Mouse (Mus musculus): ENCODE results near the gene Vash1. TPM values are rescaled to one million over a fixed set of nuclear protein-coding genes. Genes with fewer than 3 reads are reported as not detected.

The Vash1 gene
- total RNA-seq (2017), result not detected in 3 replicates

DNA sequence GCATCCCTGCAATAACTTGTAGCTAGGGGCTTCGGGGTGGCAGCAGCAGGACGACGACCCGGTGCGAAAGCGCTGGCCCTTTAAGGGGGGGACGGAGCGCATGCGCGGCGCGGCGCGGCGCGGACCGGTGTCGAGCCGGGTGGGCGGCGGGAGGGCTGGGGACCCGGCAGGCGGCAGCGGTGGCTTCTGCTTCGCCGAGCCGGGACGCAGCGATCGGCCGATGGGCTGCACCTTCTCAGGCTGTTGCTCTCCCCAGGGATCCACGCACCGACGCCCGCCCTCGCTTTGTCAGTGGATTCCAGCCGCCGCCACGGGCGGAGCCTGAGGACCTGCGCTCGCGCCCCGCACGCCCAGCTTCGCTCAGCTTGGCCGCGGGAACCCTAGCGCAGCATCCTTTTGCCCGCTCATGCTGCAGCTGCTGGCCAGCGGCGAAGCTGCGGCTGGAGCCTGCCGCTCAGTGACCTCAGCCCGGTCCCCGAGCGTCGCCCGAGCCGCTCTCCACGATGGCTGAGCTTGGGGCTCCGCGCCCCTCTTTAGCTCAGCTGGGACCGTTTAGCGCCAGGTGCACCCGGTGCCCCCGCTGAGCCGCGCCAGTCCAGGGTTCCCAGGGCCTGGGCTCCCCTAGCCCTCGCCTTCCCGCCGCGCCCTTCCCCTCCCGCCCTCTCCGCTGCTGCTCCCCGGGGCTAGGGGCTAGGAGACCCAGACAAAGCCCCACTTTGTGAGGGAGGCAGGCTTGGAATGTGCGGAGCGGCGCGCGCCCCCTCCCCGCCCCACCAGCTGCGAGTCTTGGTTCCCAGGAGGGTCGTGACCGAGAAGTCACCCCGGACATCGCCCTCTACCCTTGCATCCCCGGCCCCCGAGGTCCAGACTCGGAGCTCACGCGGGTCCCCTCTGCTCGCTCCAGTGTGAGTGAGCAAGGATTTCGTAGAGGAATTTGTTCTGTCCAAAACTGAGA is at the start of gene Vash1:
TSS of gene Vash1 (plus strand) at position 110 of the 955 bp plus-strand sequence.
- ATAC-seq (replicated peaks; ENCODE audit: insufficient number of reproducible peaks, low FRiP score, low TSS enrichment, poor library complexity, severe bottlenecking), result no peak

GRCm38 (mm10) chr12:86628783-86629172 is 49.7 kb upstream of the Vash1 start:
- ATAC-seq (replicated peaks; ENCODE audit: insufficient number of reproducible peaks, low FRiP score, low TSS enrichment, poor library complexity, severe bottlenecking), result no peak

GRCm38 (mm10) chr12:86641763-86642162 is 36.7 kb upstream of the Vash1 start:
- no peak for ATAC-seq (replicated peaks; ENCODE audit: insufficient number of reproducible peaks, low FRiP score, low TSS enrichment, poor library complexity, severe bottlenecking)

DNA sequence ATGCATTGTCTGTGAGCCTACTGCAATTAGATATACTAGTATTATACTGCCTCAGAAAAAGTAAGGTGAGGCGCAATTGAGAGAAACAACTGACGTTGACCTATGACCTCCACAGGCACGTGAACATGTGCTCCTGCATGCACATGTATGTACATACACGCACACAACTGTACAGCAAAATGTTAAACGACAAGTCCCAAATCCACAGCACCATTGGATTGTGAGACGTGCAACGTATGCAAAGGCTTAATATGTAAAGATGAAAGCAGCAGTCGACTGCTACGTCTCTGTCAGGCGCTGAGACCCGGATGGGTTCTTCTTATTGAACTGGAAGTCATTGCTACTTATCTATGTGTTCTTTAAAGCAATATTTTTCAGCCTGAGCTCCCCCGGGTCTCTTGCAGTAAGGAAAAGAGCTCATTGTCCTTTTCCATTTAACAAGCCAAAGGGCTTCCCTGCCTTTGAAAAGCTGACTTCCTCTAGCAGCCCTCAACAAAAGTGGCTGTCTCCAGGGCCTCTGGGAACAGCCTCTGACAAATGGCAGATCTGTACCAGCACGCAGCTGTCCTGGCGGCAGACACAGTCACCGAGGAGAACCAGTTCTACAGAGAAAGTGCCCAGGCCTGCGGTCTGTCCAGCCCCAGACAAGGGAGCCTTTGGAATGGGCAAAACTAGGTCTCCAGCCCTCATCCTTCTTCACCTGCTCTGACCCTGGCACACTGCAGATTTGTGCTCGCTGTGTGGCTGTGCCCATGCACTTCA is 33.8 kb upstream of the Vash1 start:
- ATAC-seq (replicated peaks; ENCODE audit: insufficient number of reproducible peaks, low FRiP score, low TSS enrichment, poor library complexity, severe bottlenecking), result no peak

DNA sequence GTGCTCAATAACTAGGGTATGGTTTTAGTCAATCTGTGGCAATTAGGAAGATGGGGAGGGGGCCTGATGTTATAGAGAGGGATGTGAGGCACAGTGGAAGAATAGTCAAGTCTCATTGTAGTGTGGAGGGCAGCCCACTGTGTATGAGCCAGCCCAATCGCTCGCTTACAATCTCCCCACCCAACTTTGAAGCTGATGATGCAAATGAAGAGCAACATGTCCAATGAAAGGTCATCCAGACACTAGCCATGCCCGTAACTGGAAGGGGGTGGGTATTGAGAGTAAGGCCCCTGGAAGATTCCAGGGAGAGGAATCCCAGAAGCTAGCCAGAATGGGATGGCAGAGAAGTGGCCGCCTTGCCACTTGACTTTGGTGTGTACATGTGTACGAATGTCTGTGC is 33.0 kb upstream of the Vash1 start:
- no peak for ATAC-seq (replicated peaks; ENCODE audit: insufficient number of reproducible peaks, low FRiP score, low TSS enrichment, poor library complexity, severe bottlenecking)

- ATAC-seq (replicated peaks; ENCODE audit: insufficient number of reproducible peaks, low FRiP score, low TSS enrichment, poor library complexity, severe bottlenecking), result no peak
Measured at GRCm38 (mm10) chr12:86646831-86647230, 31.7 kb upstream of the Vash1 start.

DNA sequence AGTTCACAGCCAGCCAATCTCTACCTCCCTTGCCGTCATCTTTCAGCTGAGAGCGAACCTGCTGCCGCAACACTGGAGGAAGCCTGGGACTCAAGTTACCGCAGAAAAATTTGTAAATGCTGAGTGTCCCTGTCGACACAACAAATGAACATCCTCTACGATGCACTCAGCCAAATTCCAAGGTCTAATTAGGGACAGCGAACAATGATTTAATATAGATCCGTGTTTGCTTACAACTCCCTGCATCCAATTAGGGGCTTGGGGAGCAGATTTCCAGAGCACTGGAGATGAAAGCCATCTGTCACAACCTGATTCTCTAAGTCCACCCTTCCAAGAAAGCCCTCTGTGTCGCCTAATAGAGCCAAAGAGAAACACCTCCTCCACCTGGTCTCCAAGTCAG is 31.2 kb upstream of the Vash1 start:
- ATAC-seq (replicated peaks; ENCODE audit: insufficient number of reproducible peaks, low FRiP score, low TSS enrichment, poor library complexity, severe bottlenecking), result no peak

DNA sequence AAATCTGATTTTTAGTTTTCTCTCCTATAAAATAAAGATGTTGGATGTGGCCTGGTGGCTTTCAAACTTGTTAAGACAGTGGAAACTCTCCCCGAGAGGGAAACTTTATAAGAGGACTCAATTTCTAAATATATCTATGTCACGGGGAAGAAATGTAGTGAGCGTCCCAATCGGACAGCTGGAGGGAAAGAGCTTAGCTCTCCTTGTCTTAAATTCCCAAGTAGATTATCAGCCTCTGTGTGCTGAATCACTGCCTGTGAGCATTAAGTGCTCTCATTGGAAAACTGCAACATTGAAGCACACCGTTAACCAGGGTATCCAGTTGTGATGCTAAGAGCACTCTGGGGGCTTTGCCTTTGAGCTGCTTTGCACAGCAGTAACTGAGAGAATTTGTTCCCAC is 30.8 kb upstream of the Vash1 start:
- no peak for ATAC-seq (replicated peaks; ENCODE audit: insufficient number of reproducible peaks, low FRiP score, low TSS enrichment, poor library complexity, severe bottlenecking)

GRCm38 (mm10) chr12:86648489-86648888 is 30.0 kb upstream of the Vash1 start:
- no peak for ATAC-seq (replicated peaks; ENCODE audit: insufficient number of reproducible peaks, low FRiP score, low TSS enrichment, poor library complexity, severe bottlenecking)

- ATAC-seq (replicated peaks; ENCODE audit: insufficient number of reproducible peaks, low FRiP score, low TSS enrichment, poor library complexity, severe bottlenecking), result no peak
Measured at GRCm38 (mm10) chr12:86651301-86651860, 27.1 kb upstream of the Vash1 start.

- no peak for ATAC-seq (replicated peaks; ENCODE audit: insufficient number of reproducible peaks, low FRiP score, low TSS enrichment, poor library complexity, severe bottlenecking)
Measured at GRCm38 (mm10) chr12:86652570-86653041, 25.9 kb upstream of the Vash1 start.

DNA sequence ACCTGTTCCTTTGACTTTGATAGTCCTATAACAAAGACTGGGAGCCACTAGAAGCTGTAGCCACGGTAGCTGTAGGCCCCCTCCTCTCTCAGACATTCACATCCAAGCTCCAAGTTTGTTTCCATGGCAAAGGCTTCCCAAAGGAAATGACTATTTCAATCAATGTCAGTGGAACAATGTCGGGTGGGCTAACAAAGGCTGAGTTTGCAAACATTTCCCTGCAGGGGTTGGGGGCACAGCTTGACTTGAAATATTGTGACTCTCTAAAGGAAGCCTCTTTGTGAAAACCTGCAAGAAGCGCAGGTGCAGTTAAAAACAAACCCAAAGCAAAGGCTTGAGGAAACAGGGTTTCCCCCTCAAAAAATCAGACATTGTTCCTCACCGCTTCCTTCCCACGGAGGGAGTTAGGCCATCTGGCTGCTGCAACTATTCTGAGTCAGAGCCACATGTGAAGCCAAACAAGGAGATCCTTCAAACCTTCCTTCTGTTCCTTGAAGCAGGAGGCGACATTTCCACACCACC is 19.0 kb upstream of the Vash1 start:
- no peak for ATAC-seq (replicated peaks; ENCODE audit: insufficient number of reproducible peaks, low FRiP score, low TSS enrichment, poor library complexity, severe bottlenecking)

GRCm38 (mm10) chr12:86660466-86660865 is 18.0 kb upstream of the Vash1 start:
- ATAC-seq (replicated peaks; ENCODE audit: insufficient number of reproducible peaks, low FRiP score, low TSS enrichment, poor library complexity, severe bottlenecking), result no peak

DNA sequence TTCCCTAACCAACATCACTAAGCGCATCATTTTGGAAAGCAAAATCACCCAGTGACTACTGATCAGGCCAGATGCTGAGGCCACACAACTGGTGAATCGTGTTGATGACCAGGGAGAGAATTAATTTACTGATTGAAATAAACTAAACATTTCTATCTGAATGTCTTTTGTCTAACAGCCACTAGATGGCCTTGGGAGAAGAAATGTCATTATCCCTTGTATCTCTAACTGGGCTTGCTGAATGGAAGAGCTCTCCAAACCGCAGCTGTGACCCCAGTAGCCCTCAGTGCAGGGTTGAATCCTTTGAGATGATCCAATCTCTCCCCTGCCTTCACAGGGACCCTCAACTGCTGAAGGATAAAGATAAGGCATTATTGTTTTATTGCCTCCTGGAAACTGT is 12.8 kb upstream of the Vash1 start:
- ATAC-seq (replicated peaks; ENCODE audit: insufficient number of reproducible peaks, low FRiP score, low TSS enrichment, poor library complexity, severe bottlenecking), result no peak

GRCm38 (mm10) chr12:86668404-86668803 is 10.1 kb upstream of the Vash1 start:
- ATAC-seq (replicated peaks; ENCODE audit: insufficient number of reproducible peaks, low FRiP score, low TSS enrichment, poor library complexity, severe bottlenecking), result no peak

DNA sequence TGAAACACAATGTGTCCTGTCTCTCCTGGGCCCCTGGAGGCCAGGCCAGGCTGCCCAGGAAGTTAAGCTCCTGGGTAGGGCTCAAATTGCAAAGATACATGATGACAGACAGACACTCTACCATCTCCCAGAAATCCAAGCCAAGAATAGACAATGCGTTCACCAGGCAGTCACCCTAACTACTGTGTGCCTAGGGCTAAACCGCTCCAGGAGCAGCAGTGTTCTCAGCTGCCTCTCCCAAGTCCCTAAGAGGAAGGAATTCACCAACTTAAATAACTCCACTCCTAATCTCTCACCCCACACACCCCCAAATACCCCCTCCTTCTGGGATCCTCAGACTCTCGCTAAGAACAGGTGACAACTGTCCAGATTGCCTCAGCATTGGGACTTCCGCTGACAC is 6.4 kb upstream of the Vash1 start:
- no peak for ATAC-seq (replicated peaks; ENCODE audit: insufficient number of reproducible peaks, low FRiP score, low TSS enrichment, poor library complexity, severe bottlenecking)

DNA sequence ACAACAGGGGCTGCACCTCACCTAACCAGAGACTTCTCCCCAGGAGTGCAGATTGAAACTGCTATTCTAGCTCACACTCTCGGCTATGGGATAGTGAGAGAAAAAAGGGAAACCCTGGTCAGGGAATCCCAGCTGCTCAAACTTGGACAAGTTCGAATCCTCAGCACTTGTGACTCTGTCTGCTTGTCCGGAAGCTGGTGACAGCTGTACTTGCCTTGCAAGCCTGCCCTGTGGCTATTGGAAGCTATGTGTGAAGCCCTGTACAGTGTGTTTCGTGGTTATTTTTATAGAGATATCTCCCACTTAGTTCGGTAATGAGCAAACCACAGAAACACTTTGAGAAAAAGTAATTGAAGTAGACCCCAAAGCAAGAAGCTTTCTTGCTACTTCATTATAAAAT is 6.0 kb upstream of the Vash1 start:
- ATAC-seq (replicated peaks; ENCODE audit: insufficient number of reproducible peaks, low FRiP score, low TSS enrichment, poor library complexity, severe bottlenecking), result no peak

GRCm38 (mm10) chr12:86679546-86679930 is 1.0 kb downstream of the Vash1 start:
- no peak for ATAC-seq (replicated peaks; ENCODE audit: insufficient number of reproducible peaks, low FRiP score, low TSS enrichment, poor library complexity, severe bottlenecking)

DNA sequence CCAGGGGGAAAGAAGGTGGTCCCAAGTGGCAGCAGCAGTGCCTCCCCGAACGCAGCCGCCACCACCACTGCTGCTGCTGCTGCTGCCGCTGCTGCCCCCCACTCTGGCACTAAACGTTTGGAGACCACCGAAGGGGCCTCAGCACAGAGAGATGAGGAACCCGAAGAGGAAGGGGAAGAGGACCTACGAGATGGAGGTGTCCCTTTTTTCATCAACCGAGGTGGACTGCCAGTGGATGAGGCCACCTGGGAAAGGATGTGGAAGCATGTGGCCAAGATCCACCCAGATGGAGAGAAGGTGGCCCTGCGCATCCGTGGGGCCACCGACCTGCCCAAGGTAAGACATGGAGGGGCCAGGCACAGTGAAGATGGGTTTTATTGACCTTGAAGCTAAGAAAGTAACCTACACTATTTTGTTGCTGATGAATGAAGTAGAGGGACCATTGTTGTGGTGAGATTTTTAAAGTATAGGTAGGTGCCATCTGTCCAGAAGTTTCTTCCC is 1.5 kb downstream of the Vash1 start:
- ATAC-seq (replicated peaks; ENCODE audit: insufficient number of reproducible peaks, low FRiP score, low TSS enrichment, poor library complexity, severe bottlenecking), result no peak
